Mouse (Mus musculus) neural tube, embryonic 15.5 days (tissue): ENCODE results near the gene Pigw. TPM values are rescaled to one million over a fixed set of nuclear protein-coding genes. Genes with fewer than 3 reads are reported as not detected.
A peak's percentile ranks its signal among the peaks of the same experiment; 100 is the strongest.
"Not testable (repeated sequence)": the region's sequence is repeated elsewhere in the genome, so short reads cannot be mapped to it uniquely, and the experiment has no call there.

ENCODE experiments used
- ATAC-seq: fragments of 200-750 bp; cut with Nextera tagmentation; 2 replicates; pipeline ENCODE4 v1.8.0; 2017; ENCODE audit warnings: mild to moderate bottlenecking, moderate TSS enrichment, moderate library complexity; ENCODE audit not compliant: low FRiP score
- H3K27ac ChIP-seq: fragments of 300-500 bp; sonication (generic); replicated peaks from 2 replicates; pipeline ENCODE4 v1.5.1; 2015; ENCODE audit warnings: mild to moderate bottlenecking, inconsistent platforms
- H3K27me3 ChIP-seq: fragments of 300-500 bp; sonication (generic); replicated peaks from 2 replicates; pipeline ENCODE4 v1.6.1; 2015; ENCODE audit warnings: inconsistent platforms
- H3K36me3 ChIP-seq: fragments of 300-500 bp; sonication (generic); 2 replicates; pipeline ENCODE4 v1.6.1; 2015; ENCODE audit warnings: inconsistent platforms
- H3K4me1 ChIP-seq: fragments of 300-500 bp; sonication (generic); 2 replicates; pipeline ENCODE4 v1.6.1; 2015; ENCODE audit warnings: inconsistent platforms
- H3K4me2 ChIP-seq: fragments of 300-500 bp; sonication (generic); 2 replicates; pipeline ENCODE4 v1.6.1; 2015; ENCODE audit warnings: inconsistent platforms, mild to moderate bottlenecking, moderate library complexity
- H3K4me3 ChIP-seq: fragments of 300-500 bp; sonication (generic); replicated peaks from 2 replicates; pipeline ENCODE4 v1.5.1; 2015; ENCODE audit warnings: mild to moderate bottlenecking, inconsistent platforms
- H3K9ac ChIP-seq: fragments of 300-500 bp; sonication (generic); replicated peaks from 2 replicates; pipeline ENCODE4 v1.6.1; 2015; ENCODE audit warnings: mild to moderate bottlenecking, inconsistent platforms
- H3K9me3 ChIP-seq: fragments of 300-500 bp; sonication (generic); replicated peaks from 2 replicates; pipeline ENCODE4 v1.6.1; 2016; ENCODE audit warnings: inconsistent platforms
- WGBS: fragments of 180-500 bp; shearing (Covaris S2); methylation state at CpG from one replicate; pipeline ENCODE4 v1.1.7; 2015; ENCODE audit warnings: mixed read lengths; 5-methylcytosine and 5-hydroxymethylcytosine counted together
- microRNA-seq: library from miRNA; unstranded; fragments of <30 nt; microRNA quantifications from one replicate; pipeline ENCODE4, GENCODE M21; 2017
- polyA plus RNA-seq: library from polyadenylated mRNA; unstranded; fragments of >200 nt; fragmentation: Nextera tagmentation; extraction: Ambion mirVana; gene quantifications from 2 replicates; pipeline ENCODE4 v1.2.1, GENCODE M21; 2015

The Pigw gene
- polyA plus RNA-seq, 1 experiment from 2014 or later = 2.9 TPM

DNA sequence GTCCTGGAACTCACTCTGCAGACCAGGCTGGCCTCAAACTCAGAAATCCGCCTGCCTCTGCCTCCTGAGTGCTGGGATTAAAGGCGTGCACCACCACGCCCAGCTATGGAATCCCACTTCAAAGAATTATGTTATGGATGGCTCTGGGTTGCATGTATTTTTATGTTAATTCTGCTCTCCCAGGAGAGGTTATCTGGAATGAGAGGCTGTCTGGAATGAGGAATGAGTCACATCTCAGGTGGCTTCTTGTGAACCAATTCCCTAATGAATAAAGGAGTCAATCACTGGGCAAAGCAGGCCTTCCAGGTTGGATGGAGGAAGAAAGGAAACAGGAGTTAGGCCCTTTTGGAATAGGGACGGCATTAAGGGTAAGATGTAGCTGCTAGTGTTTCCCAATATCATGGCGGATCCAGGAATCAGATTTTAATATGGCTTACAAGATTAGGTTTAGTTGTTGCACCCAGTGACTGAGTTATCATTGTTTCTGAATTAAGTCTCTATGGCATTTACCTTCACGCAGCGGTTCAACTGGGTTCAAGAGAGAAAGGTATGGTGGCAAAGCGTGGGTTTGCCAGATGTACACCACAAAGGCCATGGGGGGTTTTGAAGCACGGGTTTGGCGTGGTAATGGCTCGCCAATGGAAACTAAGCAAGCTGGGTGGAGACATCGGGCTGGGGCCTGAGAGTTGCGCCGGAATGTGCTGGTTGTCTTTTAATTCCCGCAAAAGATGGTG, 33.2 kb downstream of the Pigw start:
- 94% methylated on average over 15 of the region's 15 CpGs for whole genome bisulfite sequencing
- no peak for ATAC-seq
- no peaks in the 10 kb centered on the region for H3K9me3 ChIP-seq
- H3K36me3 ChIP-seq = peaks cover 41% of the 10 kb centered on the region
- no peak overlapping the region for H3K27ac ChIP-seq
- H3K4me3 ChIP-seq = no peak overlapping the region
- no peaks in the 10 kb centered on the region for H3K4me1 ChIP-seq
- H3K4me2 ChIP-seq = no peak overlapping the region
- no peaks in the 10 kb centered on the region for H3K27me3 ChIP-seq
- no peak overlapping the region for H3K9ac ChIP-seq

- Histone ChIP-seq H3K4me2 (no peak overlapping the region), H3K4me3 (no peak overlapping the region), H3K9me3 (no peaks in the 10 kb centered on the region), H3K27ac (no peak overlapping the region), H3K27me3 (no peaks in the 10 kb centered on the region), H3K9ac (no peak overlapping the region), H3K36me3 (peaks cover 57% of the 10 kb centered on the region), H3K4me1 (no peaks in the 10 kb centered on the region)
- 91% methylated on average over 2 of the region's 2 CpGs for WGBS
- ATAC-seq = no peak
These were observed 40.8 kb downstream of the Pigw start for GRCm38 (mm10) chr11:84839330-84839729.

DNA sequence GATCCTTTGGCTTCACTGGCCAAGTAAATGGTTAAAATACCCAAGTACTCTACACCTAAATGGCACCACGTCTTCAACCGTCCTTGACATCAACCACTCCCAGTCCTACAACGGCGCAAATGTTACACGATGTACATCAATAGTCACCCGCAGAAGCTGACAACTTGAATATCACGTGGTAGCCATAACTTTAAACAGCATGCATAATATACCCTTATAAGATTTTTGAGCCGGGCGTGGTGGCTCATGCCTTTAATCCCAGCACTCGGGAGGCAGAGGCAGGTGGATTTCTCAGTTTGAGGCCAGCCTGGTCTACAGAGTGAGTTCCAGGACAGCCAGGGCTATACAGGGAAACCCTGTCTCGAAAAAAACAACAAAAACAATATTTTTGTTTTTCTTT, 50.6 kb downstream of the Pigw start:
- H3K27ac ChIP-seq = peak overlapping the region; percentile 77
- WGBS = 78% methylated on average over 11 of the region's 11 CpGs
- peaks cover 26% of the 10 kb centered on the region for H3K36me3 ChIP-seq
- not testable (repeated sequence) for H3K27me3 ChIP-seq, ATAC-seq, H3K9me3 ChIP-seq
- H3K9ac ChIP-seq = 0 out of 2 replicates have a peak overlapping the region, but pooled peaks have one; percentile 67
- H3K4me1 ChIP-seq = peaks cover 23% of the 10 kb centered on the region
- peak overlapping the region; percentile 92 for H3K4me2 ChIP-seq
- H3K4me3 ChIP-seq = peak overlapping the region; percentile 62

GRCm38 (mm10) chr11:84828516-84829399, 51.3 kb downstream of the Pigw start, which contains the start of gene Dhrs11:
TSS of gene Dhrs11 (minus strand) at chr11:84828994.
- H3K4me2 ChIP-seq = peak within 1 kb of the TSS; percentile 92
- under 1% methylated on average over 62 of the region's 62 CpGs for WGBS
- H3K9ac ChIP-seq = peak within 1 kb of the TSS; percentile 67
- H3K27me3 ChIP-seq = no peaks in the 10 kb centered on the region
- peak within 1 kb of the TSS; percentile 62 for H3K4me3 ChIP-seq
- H3K36me3 ChIP-seq = peaks cover 18% of the 10 kb centered on the region
- peak; percentile 92 for ATAC-seq
- peak within 1 kb of the TSS; percentile 77 for H3K27ac ChIP-seq
- no peaks in the 10 kb centered on the region for H3K9me3 ChIP-seq
- H3K4me1 ChIP-seq = peaks cover 23% of the 10 kb centered on the region

DNA sequence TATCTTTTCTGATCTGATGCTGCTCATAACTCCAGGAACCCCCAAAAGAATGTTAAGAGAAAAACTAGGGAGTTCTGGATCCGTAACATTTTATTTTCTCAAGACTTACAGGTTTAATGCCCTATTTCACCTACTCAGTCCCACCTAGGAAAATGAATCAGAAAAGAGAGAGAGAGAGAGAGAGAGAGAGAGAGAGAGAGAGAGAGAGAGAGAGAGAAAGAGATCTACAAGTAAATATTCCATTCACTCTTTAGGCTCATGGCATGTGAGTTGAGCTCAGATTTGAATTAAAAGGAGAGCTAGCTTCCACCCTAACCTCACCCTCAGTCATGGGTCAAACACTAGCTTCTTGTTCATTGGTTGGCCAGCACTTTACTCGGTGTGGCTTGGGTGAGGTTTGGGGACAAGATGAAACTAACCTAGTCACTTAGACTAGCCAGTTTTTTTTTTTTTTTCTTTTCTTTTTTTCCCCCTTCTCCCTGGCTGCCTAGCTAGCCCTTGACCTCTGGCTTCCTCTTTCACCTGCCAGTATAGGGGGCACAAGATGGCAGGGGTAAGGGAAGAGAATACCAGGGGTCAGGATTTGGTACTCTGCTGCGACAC, 52.1 kb downstream of the Pigw start:
- peak overlapping the region; percentile 62 for H3K4me3 ChIP-seq
- 45% methylated on average over 3 of the region's 3 CpGs for WGBS
- H3K4me2 ChIP-seq = peak overlapping the region; percentile 92
- H3K4me1 ChIP-seq = peaks cover 23% of the 10 kb centered on the region
- no peaks in the 10 kb centered on the region for H3K27me3 ChIP-seq
- no peaks in the 10 kb centered on the region for H3K9me3 ChIP-seq
- peak overlapping the region; percentile 67; the same call in 1 of the 2 replicates for H3K9ac ChIP-seq
- peaks cover 13% of the 10 kb centered on the region for H3K36me3 ChIP-seq
- ATAC-seq = no peak
- H3K27ac ChIP-seq = peak overlapping the region; percentile 77; the same call in 1 of the 2 replicates

DNA sequence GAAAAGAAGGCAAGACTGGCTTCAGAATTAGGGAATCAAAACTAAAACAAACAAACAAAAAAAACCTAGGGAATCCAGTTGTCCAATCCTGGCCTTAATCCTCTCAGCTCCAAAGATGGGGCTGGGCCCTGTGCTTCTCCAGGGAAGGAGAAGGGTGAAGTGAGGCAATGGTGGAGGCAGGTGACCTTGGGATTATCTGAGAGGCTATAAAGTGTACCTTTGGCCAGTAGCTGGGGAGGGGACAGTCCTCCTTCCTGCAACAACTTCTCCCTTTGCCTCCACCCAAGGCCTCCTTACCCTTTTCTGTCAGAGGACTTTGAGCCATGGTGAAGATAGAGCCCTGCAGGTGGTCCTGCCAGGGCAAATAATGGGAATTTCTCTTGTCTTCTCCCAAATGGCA, 52.6 kb downstream of the Pigw start:
- H3K36me3 ChIP-seq = peaks cover 8% of the 10 kb centered on the region
- H3K27me3 ChIP-seq = no peaks in the 10 kb centered on the region
- H3K27ac ChIP-seq = no peak overlapping the region
- H3K4me3 ChIP-seq = no peak overlapping the region
- H3K9me3 ChIP-seq = no peaks in the 10 kb centered on the region
- H3K9ac ChIP-seq = no peak overlapping the region
- H3K4me1 ChIP-seq = peaks cover 23% of the 10 kb centered on the region
- no peak for ATAC-seq
- no peak overlapping the region for H3K4me2 ChIP-seq

Small RNA genes within 50 kb of the gene (microRNA-seq; reads per million reads assigned to microRNA genes)
- not detected for gene Gm23564

Other genes with a start within 250 kb of the Pigw start
- 19.2 and 19.6 TPM in 2 replicates for gene Mrm1, start 60.8 kb downstream of the Pigw start, polyA plus RNA-seq
- gene Dhrs11, start 51.3 kb downstream of the Pigw start, polyA plus RNA-seq = 11.8 and 16.2 TPM in 2 replicates
- gene Ggnbp2, start 9.5 kb downstream of the Pigw start, polyA plus RNA-seq = 76.2 and 81.4 TPM in 2 replicates
- gene Myo19, start 137 bp downstream of the Pigw start, polyA plus RNA-seq = 4.7 and 7.2 TPM in 2 replicates
- 70.7 and 81.3 TPM in 2 replicates for gene Znhit3, start 36.1 kb upstream of the Pigw start, polyA plus RNA-seq
- gene Car4, start 77.5 kb upstream of the Pigw start, polyA plus RNA-seq = 5.1 and 5.5 TPM in 2 replicates